Mouse (Mus musculus): ENCODE results near the gene Avl9.

GRCm38 (mm10) chr6:56775816-56776215 lies 61.1 kb downstream of the Avl9 start:
- TF ChIP-seq GATA1 (IDR thresholded peaks at IDR 0.05; ENCODE audit: borderline replicate concordance, low read length) (no peak), POLR2AphosphoS5 (IDR thresholded peaks at IDR 0.05; ENCODE audit: insufficient replicate concordance, low read depth, low read length) (no peak)

All from G1E (cell line).